9 mouse cellular contexts compared by ENCODE assay signal in the genomic region with DNA sequence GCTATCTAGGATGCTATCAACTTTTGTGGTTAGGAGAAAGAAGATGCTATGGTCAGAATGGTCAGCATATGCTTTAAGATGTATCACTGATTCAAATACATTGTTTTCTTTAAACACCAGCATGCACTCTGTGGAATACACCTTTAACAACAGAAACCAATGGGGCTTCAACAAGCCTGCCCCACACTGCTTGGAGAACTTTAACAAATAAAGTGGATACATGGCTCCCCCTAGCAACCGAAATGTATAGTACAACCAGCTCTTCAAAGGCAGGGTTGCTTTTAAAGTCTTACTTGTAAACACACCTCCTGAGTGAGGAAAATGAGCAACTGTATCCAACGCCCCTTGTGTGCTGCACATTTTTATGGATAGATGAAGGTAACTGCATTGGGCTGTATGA.
DNase-seq lines count a peak whose midpoint lies in the region; ATAC-seq lines count a peak whose summit lies in the region.
"Had no signal": no experiment of that assay in that cellular context is flagged by ENCODE, and none has a peak within 500 bp of the region (broad histone marks: within the 10 kb centered on the region; RNA-seq: fewer than 3 reads in every experiment).

No protein-coding gene starts in this region.

- no peaks in the 10 kb centered on the region for H3K4me1 ChIP-seq in forebrain, embryonic 11.5 days (replicated peaks; ENCODE audit: control insufficient read depth, insufficient read depth, low read length)
- H3K4me1 ChIP-seq in forebrain, embryonic 12.5 days = no peaks in the 10 kb centered on the region

- no peak overlapping the region for H3K4me3 ChIP-seq in forebrain, embryonic 11.5 days (ENCODE audit: low read depth, low read length)
- H3K4me3 ChIP-seq in forebrain, embryonic 12.5 days (replicated peaks) = no peak overlapping the region

- H3K4me2 ChIP-seq in forebrain, embryonic 11.5 days (ENCODE audit: low read depth, low read length, severe bottlenecking) = no peak overlapping the region
- H3K4me2 ChIP-seq in forebrain, embryonic 12.5 days = no peak overlapping the region

- peak; percentile 61; the same call in 1 of the 2 replicates for ATAC-seq in forebrain, embryonic 11.5 days (replicated peaks; ENCODE audit: low FRiP score)
- ATAC-seq in forebrain, embryonic 12.5 days (ENCODE audit: low FRiP score) = no peak
- peak; percentile 78 to 82 for ATAC-seq in hematopoietic stem cell, adult 5-6 weeks (replicated peaks in 1 of 2; ENCODE audit: insufficient read depth in 1 of 2, low FRiP score in 2 of 2, low TSS enrichment in 1 of 2, low read depth in 1 of 2, poor library complexity in 2 of 2, severe bottlenecking in 2 of 2)
- no peak for ATAC-seq in inflammation-experienced regulatory T-cells, adult 6 months

- no peaks in the 10 kb centered on the region for H3K27me3 ChIP-seq in forebrain, embryonic 11.5 days (ENCODE audit: control insufficient read depth, insufficient read depth, low read length)
- H3K27me3 ChIP-seq in forebrain, embryonic 12.5 days = no peaks in the 10 kb centered on the region
- no peaks in the 10 kb centered on the region for H3K27me3 ChIP-seq in splenic B cell, adult 2 months (ENCODE audit: control insufficient read depth, insufficient read depth, low read length, poor library complexity, severe bottlenecking)

- no peaks in the 10 kb centered on the region for H3K9me3 ChIP-seq in forebrain, embryonic 11.5 days (ENCODE audit: control insufficient read depth, low read length)
- H3K9me3 ChIP-seq in forebrain, embryonic 12.5 days = no peaks in the 10 kb centered on the region

- WGBS in forebrain, embryonic 11.5 days = 5% methylated on average over 2 of the region's 2 CpGs
- WGBS in forebrain, embryonic 12.5 days = 7% methylated on average over 2 of the region's 2 CpGs

- peak; percentile 59 for DNase-seq in forebrain, embryonic 11.5 days (ENCODE audit: low spot score)
- DNase-seq in 416B (ENCODE audit: low read depth) = peak; percentile 47
- peak; percentile 62 for DNase-seq in cerebellum, adult 9-10 months
- DNase-seq in lung, postnatal 10 days = peak; percentile 43
- peak; percentile 28 for DNase-seq in splenic B cell, adult 2 months (ENCODE audit: low read depth, low spot score)

- no peak overlapping the region for H3K27ac ChIP-seq in forebrain, embryonic 11.5 days (ENCODE audit: low read depth, low read length)
- no peak overlapping the region for H3K27ac ChIP-seq in forebrain, embryonic 12.5 days
- H3K27ac ChIP-seq: liver, embryonic 14.5 days had no signal

- H3K36me3 ChIP-seq in forebrain, embryonic 11.5 days (ENCODE audit: control insufficient read depth, insufficient read depth, low read length) = no peaks in the 10 kb centered on the region
- no peaks in the 10 kb centered on the region for H3K36me3 ChIP-seq in forebrain, embryonic 12.5 days (replicated peaks)
- no peaks in the 10 kb centered on the region for H3K36me3 ChIP-seq in splenic B cell, adult 2 months (ENCODE audit: control insufficient read depth, insufficient read depth, low read length, poor library complexity, severe bottlenecking)

- H3K9ac ChIP-seq in forebrain, embryonic 11.5 days (ENCODE audit: low read length) = no peak overlapping the region
- H3K9ac ChIP-seq in forebrain, embryonic 12.5 days = no peak overlapping the region
- H3K9ac ChIP-seq: liver, embryonic 14.5 days had no signal

Comparison
In these comparisons a context has a peak if more than half of its experiments do, and no peak if none do; other contexts are left out.
1. ATAC-seq: peak in forebrain, embryonic 11.5 days (single experiment) and hematopoietic stem cell, adult 5-6 weeks (2 of 2); none in forebrain, embryonic 12.5 days (single experiment) and inflammation-experienced regulatory T-cells, adult 6 months (single experiment).
2. Peak in every context shown above with its lines, with median percentiles within 50 percentile points of each other: DNase-seq.